27 mouse cellular contexts compared by ENCODE assay signal in the genomic region with DNA sequence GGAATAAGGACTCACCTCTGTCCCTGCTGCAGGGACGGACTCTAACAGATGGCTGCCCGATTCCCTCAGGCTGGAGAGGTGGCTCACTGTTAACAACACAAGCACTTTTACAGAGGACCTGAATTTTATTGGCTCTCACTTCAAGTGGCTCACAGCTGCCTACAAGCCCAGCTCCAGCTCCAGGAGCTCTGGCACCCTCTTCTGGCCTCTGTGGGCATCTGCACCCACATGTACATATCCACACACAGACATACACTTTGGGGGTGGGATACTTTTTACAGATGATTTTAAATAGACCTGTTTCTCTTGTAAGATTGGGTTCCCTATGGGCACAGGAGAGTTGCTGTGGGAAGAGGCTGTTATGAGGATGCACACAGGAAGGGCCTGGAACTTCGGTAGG. TPM values are rescaled to one million over a fixed set of nuclear protein-coding genes. Genes with fewer than 3 reads are reported as not detected.
DNase-seq lines count a peak whose midpoint lies in the region; ATAC-seq and TF ChIP-seq lines count a peak whose summit lies in the region.
"Had no signal": no experiment of that assay in that cellular context is flagged by ENCODE, and none has a peak within 500 bp of the region (broad histone marks: within the 10 kb centered on the region; RNA-seq: fewer than 3 reads in every experiment).

No protein-coding gene starts in this region.

- TF ChIP-seq RAD21 in MEL (IDR thresholded peaks at IDR 0.05; ENCODE audit: low read depth, low read length), result peak; percentile 10

- H3K9ac ChIP-seq in kidney, postnatal 0 days (ENCODE audit: low read depth, low read length), result no peak overlapping the region
- no peak overlapping the region for H3K9ac ChIP-seq in lung, postnatal 0 days (replicated peaks; ENCODE audit: low read depth)
- H3K9ac ChIP-seq in MEL (ENCODE audit: control insufficient read depth, low read depth, low read length, poor library complexity, severe bottlenecking), result no peak overlapping the region
- H3K9ac ChIP-seq: embryonic facial prominence, embryonic 15.5 days; heart, embryonic 12.5 days; hindbrain, embryonic 15.5 days; limb, embryonic 12.5 days; neural tube, embryonic 13.5 days had no signal

- DNase-seq in kidney, postnatal 0 days (ENCODE audit: low spot score), result no peak
- DNase-seq in kidney, adult 18-20 months, result no peak
- no peak for DNase-seq in lung, postnatal 0 days (ENCODE audit: low spot score)
- no peak for DNase-seq in lung, postnatal 4 days
- peak; percentile 50 for DNase-seq in MEL (ENCODE audit: low read depth, low spot score)
- DNase-seq in brain, embryonic 14.5 days (ENCODE audit: low read depth), result no peak
- DNase-seq in layer of hippocampus, adult 8-10 months (ENCODE audit: low spot score in 2 of 2), result no peak
- DNase-seq in urinary bladder, postnatal 14 days (ENCODE audit: low spot score), result no peak
- DNase-seq: adrenal gland, adult 8-10 months; cerebellum, adult 18-20 months; cerebellum, postnatal 25 days; embryo, embryonic 11 days; heart, postnatal 4 days; kidney, postnatal 10 days; lung, adult 18-20 months; midbrain, embryonic 14.5 days; right cerebral cortex, adult 18-20 months; thymus, postnatal 4 days had no signal

- H3K36me3 ChIP-seq in kidney, postnatal 0 days (ENCODE audit: insufficient read depth, low read length), result no peaks in the 10 kb centered on the region
- no peaks in the 10 kb centered on the region for H3K36me3 ChIP-seq in lung, postnatal 0 days (ENCODE audit: insufficient read depth, low read length)
- H3K36me3 ChIP-seq in MEL (ENCODE audit: control insufficient read depth in 1 of 2, insufficient read depth in 2 of 2, low read length in 2 of 2), result peaks cover 0 to 3% of the 10 kb centered on the region in 2 experiments; a peak in 1 of 4 replicates
- H3K36me3 ChIP-seq: embryonic facial prominence, embryonic 15.5 days; heart, embryonic 12.5 days; hindbrain, embryonic 15.5 days; limb, embryonic 12.5 days; neural tube, embryonic 13.5 days had no signal

- H3K4me3 ChIP-seq in kidney, postnatal 0 days (replicated peaks; ENCODE audit: low read depth, low read length), result no peak overlapping the region
- no peak overlapping the region for H3K4me3 ChIP-seq in lung, postnatal 0 days (ENCODE audit: low read depth, low read length)
- H3K4me3 ChIP-seq in MEL (ENCODE audit: control insufficient read depth in 1 of 2, insufficient read depth in 1 of 2, low read depth in 2 of 2, low read length in 2 of 2), result no peak overlapping the region
- H3K4me3 ChIP-seq: embryonic facial prominence, embryonic 15.5 days; heart, embryonic 12.5 days; hindbrain, embryonic 15.5 days; limb, embryonic 12.5 days; neural tube, embryonic 13.5 days had no signal

- TF ChIP-seq CTCF in kidney, postnatal 0 days (IDR thresholded peaks at IDR 0.05; ENCODE audit: low read depth), result peak; percentile 34; the same call in 1 of the 2 replicates
- TF ChIP-seq CTCF in lung, postnatal 0 days (IDR thresholded peaks at IDR 0.05), result peak; percentile 33; the same call in 1 of the 2 replicates
- peak; percentile 35 to 55 (median 51) for TF ChIP-seq CTCF in MEL (IDR thresholded peaks at IDR 0.05 in 2 of 3, conservative IDR thresholded peaks at IDR 0.05 in 1 of 3; ENCODE audit: control insufficient read depth in 1 of 3, insufficient read depth in 1 of 3, low read depth in 2 of 3, low read length in 3 of 3, poor library complexity in 1 of 3, severe bottlenecking in 1 of 3)
- TF ChIP-seq CTCF in brain, embryonic 14.5 days (IDR thresholded peaks at IDR 0.05; ENCODE audit: borderline replicate concordance, extremely low read depth, insufficient read depth, insufficient read length), result 0 out of 2 replicates have a peak, but pooled peaks have one; percentile 3

- no peak overlapping the region for H3K27ac ChIP-seq in kidney, postnatal 0 days
- no peak overlapping the region for H3K27ac ChIP-seq in lung, postnatal 0 days (ENCODE audit: low read length)
- H3K27ac ChIP-seq in MEL (ENCODE audit: control insufficient read depth, low read depth, low read length), result no peak overlapping the region
- H3K27ac ChIP-seq: embryonic facial prominence, embryonic 15.5 days; hindbrain, embryonic 15.5 days; limb, embryonic 12.5 days; macrophage; neural tube, embryonic 13.5 days had no signal

- H3K4me1 ChIP-seq in kidney, postnatal 0 days (replicated peaks; ENCODE audit: insufficient read depth, low read length), result peaks cover 7% of the 10 kb centered on the region
- 0 out of 2 replicates have a peak, but pooled peaks cover 1% of the 10 kb centered on the region for H3K4me1 ChIP-seq in lung, postnatal 0 days (ENCODE audit: insufficient read depth, low read depth, low read length)
- peaks cover 0 to 8% of the 10 kb centered on the region in 2 experiments; a peak in 2 of 4 replicates for H3K4me1 ChIP-seq in MEL (ENCODE audit: control insufficient read depth in 1 of 2, insufficient read depth in 2 of 2, low read length in 2 of 2)

- H3K4me2 ChIP-seq in kidney, postnatal 0 days (ENCODE audit: low read length), result no peak overlapping the region
- H3K4me2 ChIP-seq in lung, postnatal 0 days (replicated peaks; ENCODE audit: low read depth, low read length), result no peak overlapping the region
- H3K4me2 ChIP-seq: embryonic facial prominence, embryonic 15.5 days; heart, embryonic 12.5 days; hindbrain, embryonic 15.5 days; limb, embryonic 12.5 days; neural tube, embryonic 13.5 days had no signal

- TF ChIP-seq EP300 in lung, postnatal 0 days (IDR thresholded peaks at IDR 0.05), result no peak
- TF ChIP-seq EP300 in MEL (IDR thresholded peaks at IDR 0.05; ENCODE audit: low read depth in 1 of 2, low read length in 2 of 2), result no peak

- H3K27me3 ChIP-seq in kidney, postnatal 0 days (ENCODE audit: insufficient read depth, low read length), result no peaks in the 10 kb centered on the region
- no peaks in the 10 kb centered on the region for H3K27me3 ChIP-seq in lung, postnatal 0 days (replicated peaks; ENCODE audit: insufficient read depth, low read length)
- no peaks in the 10 kb centered on the region for H3K27me3 ChIP-seq in MEL (ENCODE audit: control insufficient read depth in 1 of 2, insufficient read depth in 2 of 2, low read length in 2 of 2)
- H3K27me3 ChIP-seq: embryonic facial prominence, embryonic 15.5 days had no signal

- no peak for ATAC-seq in kidney, postnatal 0 days (replicated peaks; ENCODE audit: low FRiP score, low read depth)
- no peak for ATAC-seq in lung, postnatal 0 days
- ATAC-seq: intestine, embryonic 16.5 days had no signal

- WGBS in kidney, postnatal 0 days, result 90% methylated on average over 3 of the region's 3 CpGs
- 88% methylated on average over 3 of the region's 3 CpGs for WGBS in lung, postnatal 0 days

- no peak for TF ChIP-seq POLR2A in MEL (IDR thresholded peaks at IDR 0.05; ENCODE audit: control insufficient read depth in 1 of 2, insufficient read depth in 1 of 2, low read depth in 1 of 2, low read length in 2 of 2, poor library complexity in 1 of 2)
- no peak for TF ChIP-seq POLR2A in brain, embryonic 14.5 days (IDR thresholded peaks at IDR 0.05; ENCODE audit: borderline replicate concordance, extremely low read depth, insufficient read depth, insufficient read length, poor library complexity, severe bottlenecking)

- no peaks in the 10 kb centered on the region for H3K9me3 ChIP-seq in kidney, postnatal 0 days (replicated peaks; ENCODE audit: low read length)
- no peaks in the 10 kb centered on the region for H3K9me3 ChIP-seq in lung, postnatal 0 days (ENCODE audit: low read length)
- H3K9me3 ChIP-seq in MEL (replicated peaks; ENCODE audit: insufficient read depth, low read length), result no peaks in the 10 kb centered on the region
- H3K9me3 ChIP-seq: embryonic facial prominence, embryonic 15.5 days; hindbrain, embryonic 15.5 days had no signal

- H3K79me2 ChIP-seq in MEL (ENCODE audit: control insufficient read depth, insufficient read depth, low read length, poor library complexity), result peaks cover under 1% of the 10 kb centered on the region; the same call in 1 of the 2 replicates

RNA-seq across cellular contexts. Expression of a gene that starts 4.8 kb away (rescaled TPM):
- 32.9 and 38.7 TPM in 2 replicates for polyA plus RNA-seq in kidney, postnatal 0 days (2015; fragmentation: Nextera tagmentation; extraction: Ambion mirVana)
- polyA plus RNA-seq in lung, postnatal 0 days (2015; fragmentation: Nextera tagmentation; extraction: Ambion mirVana), result 38.6 and 39.9 TPM in 2 replicates
- total RNA-seq in MEL (2012; rRNA removed), result 2.2 and 4.3 TPM in 2 replicates
- polyA plus RNA-seq in MEL (2012; ENCODE audit: insufficient read depth in 1 of 2, insufficient read length in 2 of 2, low read depth in 1 of 2, low replicate concordance in 2 of 2, missing spikeins in 1 of 2), result 1 to 10 TPM in 1 of 2 experiments, not detected in 1; 7.1 TPM
- polyA plus RNA-seq in brain, embryonic 14.5 days (2012; rRNA removed), result 1.7 and 2.2 TPM in 2 replicates
- total RNA-seq in layer of hippocampus, adult 8-10 months (2022), result 1 to 10 TPM; 2.2 to 2.9 (median 2.4) TPM

RNA-seq across cellular contexts. Expression of a gene that starts 5.6 kb away (rescaled TPM):
- polyA plus RNA-seq in kidney, postnatal 0 days (2015; fragmentation: Nextera tagmentation; extraction: Ambion mirVana), result 74.5 and 82.4 TPM in 2 replicates
- 40.5 and 45.9 TPM in 2 replicates for polyA plus RNA-seq in lung, postnatal 0 days (2015; fragmentation: Nextera tagmentation; extraction: Ambion mirVana)
- 78.8 and 84.8 TPM in 2 replicates for total RNA-seq in MEL (2012; rRNA removed)
- 100 to 1,000 TPM; 174 to 184 TPM for polyA plus RNA-seq in MEL (2012; ENCODE audit: insufficient read depth in 1 of 2, insufficient read length in 2 of 2, low read depth in 1 of 2, low replicate concordance in 2 of 2, missing spikeins in 1 of 2)
- polyA plus RNA-seq in brain, embryonic 14.5 days (2012; rRNA removed), result 157 and 182 TPM in 2 replicates
- total RNA-seq in layer of hippocampus, adult 8-10 months (2022), result 10 to 100 TPM; 72.4 to 82.9 (median 75.8) TPM

RNA-seq across cellular contexts. Expression of a gene that starts 17.4 kb away (rescaled TPM):
- polyA plus RNA-seq in kidney, postnatal 0 days (2015; fragmentation: Nextera tagmentation; extraction: Ambion mirVana), result 0.11 and 0.36 TPM in 2 replicates
- 0.18 TPM in 1 of 2 replicates, not detected in the other for polyA plus RNA-seq in lung, postnatal 0 days (2015; fragmentation: Nextera tagmentation; extraction: Ambion mirVana)
- total RNA-seq in MEL (2012; rRNA removed), result 0.15 and 0.33 TPM in 2 replicates
- polyA plus RNA-seq in MEL (2012; ENCODE audit: insufficient read depth in 1 of 2, insufficient read length in 2 of 2, low read depth in 1 of 2, low replicate concordance in 2 of 2, missing spikeins in 1 of 2), result under 1 TPM in 1 of 2 experiments, not detected in 1; 0.33 TPM
- polyA plus RNA-seq in brain, embryonic 14.5 days (2012; rRNA removed), result 0.28 and 0.74 TPM in 2 replicates
- 1 to 10 TPM; 1.7 to 4.6 (median 2.4) TPM for total RNA-seq in layer of hippocampus, adult 8-10 months (2022)
- total RNA-seq: gastrocnemius, adult 18-20 months; granulocyte monocyte progenitor cell, adult 5-6 weeks; heart, postnatal 4 days had no signal
- polyA plus RNA-seq: intestine, embryonic 16.5 days; macrophage had no signal

RNA-seq across cellular contexts. Expression of a gene that starts 18.4 kb away (rescaled TPM):
- polyA plus RNA-seq in kidney, postnatal 0 days (2015; fragmentation: Nextera tagmentation; extraction: Ambion mirVana), result 0.04 and 0.06 TPM in 2 replicates
- 0.11 and 0.31 TPM in 2 replicates for polyA plus RNA-seq in lung, postnatal 0 days (2015; fragmentation: Nextera tagmentation; extraction: Ambion mirVana)
- total RNA-seq in MEL (2012; rRNA removed), result 0.39 and 0.50 TPM in 2 replicates
- under 1 TPM in 1 of 2 experiments, not detected in 1; 0.70 TPM for polyA plus RNA-seq in MEL (2012; ENCODE audit: insufficient read depth in 1 of 2, insufficient read length in 2 of 2, low read depth in 1 of 2, low replicate concordance in 2 of 2, missing spikeins in 1 of 2)
- 0.05 and 0.14 TPM in 2 replicates for polyA plus RNA-seq in brain, embryonic 14.5 days (2012; rRNA removed)
- total RNA-seq in layer of hippocampus, adult 8-10 months (2022), result under 1 TPM in 3 of 4 experiments, not detected in 1; 0.43 to 0.83 (median 0.50) TPM
- total RNA-seq: gastrocnemius, adult 18-20 months; heart, postnatal 4 days had no signal
- polyA plus RNA-seq: embryonic facial prominence, embryonic 15.5 days; limb, embryonic 12.5 days; macrophage had no signal

RNA-seq across cellular contexts. Expression of a gene that starts 21.1 kb away (rescaled TPM):
- polyA plus RNA-seq in kidney, postnatal 0 days (2015; fragmentation: Nextera tagmentation; extraction: Ambion mirVana), result 132 and 152 TPM in 2 replicates
- polyA plus RNA-seq in lung, postnatal 0 days (2015; fragmentation: Nextera tagmentation; extraction: Ambion mirVana), result 29.6 and 30.8 TPM in 2 replicates
- total RNA-seq in MEL (2012; rRNA removed), result 4.8 TPM in 2 replicates
- 10 to 100 TPM in 1 of 2 experiments, not detected in 1; 15.5 TPM for polyA plus RNA-seq in MEL (2012; ENCODE audit: insufficient read depth in 1 of 2, insufficient read length in 2 of 2, low read depth in 1 of 2, low replicate concordance in 2 of 2, missing spikeins in 1 of 2)
- 157 and 219 TPM in 2 replicates for polyA plus RNA-seq in brain, embryonic 14.5 days (2012; rRNA removed)
- 100 to 1,000 TPM; 244 to 264 (median 260) TPM for total RNA-seq in layer of hippocampus, adult 8-10 months (2022)
